Comparison of ENCODE assay signal across 8 mouse cellular contexts in genomic region chr14:54926401-54927158, GRCm38 (mm10). TPM values are rescaled to one million over a fixed set of nuclear protein-coding genes. Genes with fewer than 3 reads are reported as not detected.
A peak's percentile ranks its signal among the peaks of the same experiment; 100 is the strongest.
DNase-seq lines count a peak whose midpoint lies in the region; ATAC-seq and TF ChIP-seq lines count a peak whose summit lies in the region.

No protein-coding gene starts in this region.

- peak; percentile 61 for ATAC-seq in hindbrain, embryonic 15.5 days (ENCODE audit: low FRiP score, low read depth)
- ATAC-seq in liver, embryonic 16.5 days (ENCODE audit: low read depth), result no peak

- no peak for TF ChIP-seq CTCF in olfactory bulb, adult 2 months (IDR thresholded peaks at IDR 0.05; ENCODE audit: insufficient read depth, low read depth, low read length)

- H3K4me1 ChIP-seq in brown adipose tissue, adult 24 weeks (ENCODE audit: control insufficient read depth, insufficient read depth, insufficient read length, low read length), result no peaks in the 10 kb centered on the region
- H3K4me1 ChIP-seq in hindbrain, embryonic 15.5 days (replicated peaks), result peaks cover 43% of the 10 kb centered on the region
- H3K4me1 ChIP-seq in liver, embryonic 16.5 days (ENCODE audit: control insufficient read depth, low read depth, low read length), result peaks cover 5% of the 10 kb centered on the region; the same call in 1 of the 2 replicates
- H3K4me1 ChIP-seq in olfactory bulb, adult 2 months (ENCODE audit: control insufficient read depth, insufficient read depth, low read length), result peaks cover 45% of the 10 kb centered on the region

- peak overlapping the region; percentile 96 for H3K4me2 ChIP-seq in hindbrain, embryonic 15.5 days
- peak overlapping the region; percentile 45 for H3K4me2 ChIP-seq in liver, embryonic 16.5 days (ENCODE audit: low read depth, low read length)

- H3K9me3 ChIP-seq in hindbrain, embryonic 15.5 days, result no peaks in the 10 kb centered on the region
- no peaks in the 10 kb centered on the region for H3K9me3 ChIP-seq in liver, embryonic 16.5 days (replicated peaks; ENCODE audit: control insufficient read depth, low read length)

- H3K27me3 ChIP-seq in hindbrain, embryonic 15.5 days, result no peaks in the 10 kb centered on the region
- H3K27me3 ChIP-seq in liver, embryonic 16.5 days (ENCODE audit: control insufficient read depth, insufficient read depth, low read depth, low read length), result peaks cover 56% of the 10 kb centered on the region

- H3K36me3 ChIP-seq in hindbrain, embryonic 15.5 days, result no peaks in the 10 kb centered on the region
- H3K36me3 ChIP-seq in liver, embryonic 16.5 days (ENCODE audit: control insufficient read depth, insufficient read depth), result no peaks in the 10 kb centered on the region

- 0 out of 2 replicates have a peak overlapping the region, but pooled peaks have one; percentile 12 for H3K27ac ChIP-seq in brown adipose tissue, adult 24 weeks (replicated peaks; ENCODE audit: low read depth, low read length)
- peak overlapping the region; percentile 89 for H3K27ac ChIP-seq in hindbrain, embryonic 15.5 days (replicated peaks)
- H3K27ac ChIP-seq in liver, embryonic 16.5 days (ENCODE audit: low read length), result no peak overlapping the region
- H3K27ac ChIP-seq in olfactory bulb, adult 2 months (ENCODE audit: insufficient read depth, low read depth, low read length), result peak overlapping the region; percentile 67; the same call in 1 of the 2 replicates

- under 1% methylated on average over 52 of the region's 58 CpGs for WGBS in hindbrain, embryonic 15.5 days
- WGBS in liver, embryonic 16.5 days (ENCODE audit: insufficient replicate concordance), result under 1% methylated on average over 42 of the region's 58 CpGs
- 2% methylated on average over 51 of the region's 58 CpGs for WGBS in olfactory bulb, adult 2 months

- peak overlapping the region; percentile 57 for H3K4me3 ChIP-seq in brown adipose tissue, adult 24 weeks (ENCODE audit: insufficient read depth, low read depth, low read length)
- peak overlapping the region; percentile 58 for H3K4me3 ChIP-seq in hindbrain, embryonic 15.5 days
- peak overlapping the region; percentile 31 for H3K4me3 ChIP-seq in liver, embryonic 16.5 days (ENCODE audit: low read depth, low read length)
- H3K4me3 ChIP-seq in olfactory bulb, adult 2 months (ENCODE audit: insufficient read depth, low read depth, low read length), result peak overlapping the region; percentile 52

- peak overlapping the region; percentile 74 for H3K9ac ChIP-seq in hindbrain, embryonic 15.5 days
- 0 out of 2 replicates have a peak overlapping the region, but pooled peaks have one; percentile 5 for H3K9ac ChIP-seq in liver, embryonic 16.5 days (ENCODE audit: low read depth, low read length)

- 0 out of 2 replicates have a peak, but pooled peaks have one; percentile 20 for TF ChIP-seq POLR2A in olfactory bulb, adult 2 months (IDR thresholded peaks at IDR 0.05; ENCODE audit: insufficient read depth, low read depth, low read length)

- DNase-seq in cerebellum, postnatal 25 days, result peak; percentile 33 to 34
- DNase-seq in cerebellum, adult 9-10 months, result no peak
- DNase-seq in gastrocnemius, postnatal 10 days, result peak; percentile 75
- no peak for DNase-seq in spleen, postnatal 10 days (ENCODE audit: low spot score in 2 of 2)

RNA-seq across cellular contexts. Expression of gene Efs, which starts 0.7 kb away (rescaled TPM):
- 2.6 and 3.4 TPM in 2 replicates for polyA plus RNA-seq in brown adipose tissue, adult 24 weeks (2012; ENCODE audit: insufficient read depth, insufficient read length, missing spikeins)
- 10 to 100 TPM; 12.6 to 16.0 TPM for total RNA-seq in gastrocnemius, postnatal 10 days (2021)
- polyA plus RNA-seq in hindbrain, embryonic 15.5 days (2015; fragmentation: Nextera tagmentation; extraction: Ambion mirVana), result 16.3 and 17.2 TPM in 2 replicates
- 0.26 and 0.42 TPM in 2 replicates for polyA plus RNA-seq in liver, embryonic 16.5 days (2015; fragmentation: Nextera tagmentation; extraction: Ambion mirVana)
- polyA plus RNA-seq in olfactory bulb, adult 2 months (2012; ENCODE audit: insufficient read depth, insufficient read length, low replicate concordance, missing spikeins), result not detected in 2 replicates

RNA-seq across cellular contexts. Expression of gene Il25, which starts 5.9 kb away (rescaled TPM):
- not detected in 2 replicates for polyA plus RNA-seq in brown adipose tissue, adult 24 weeks (2012; ENCODE audit: insufficient read depth, insufficient read length, missing spikeins)
- not detected for total RNA-seq in gastrocnemius, postnatal 10 days (2021)
- 0.70 and 0.90 TPM in 2 replicates for polyA plus RNA-seq in hindbrain, embryonic 15.5 days (2015; fragmentation: Nextera tagmentation; extraction: Ambion mirVana)
- not detected in 2 replicates for polyA plus RNA-seq in liver, embryonic 16.5 days (2015; fragmentation: Nextera tagmentation; extraction: Ambion mirVana)
- not detected in 2 replicates for polyA plus RNA-seq in olfactory bulb, adult 2 months (2012; ENCODE audit: insufficient read depth, insufficient read length, low replicate concordance, missing spikeins)

RNA-seq across cellular contexts. Expression of gene Cmtm5, which starts 9.5 kb away (rescaled TPM):
- polyA plus RNA-seq in brown adipose tissue, adult 24 weeks (2012; ENCODE audit: insufficient read depth, insufficient read length, missing spikeins), result 1.8 and 3.3 TPM in 2 replicates
- 1 to 10 TPM; 1.6 to 3.3 TPM for total RNA-seq in gastrocnemius, postnatal 10 days (2021)
- 12.8 and 14.7 TPM in 2 replicates for polyA plus RNA-seq in hindbrain, embryonic 15.5 days (2015; fragmentation: Nextera tagmentation; extraction: Ambion mirVana)
- polyA plus RNA-seq in liver, embryonic 16.5 days (2015; fragmentation: Nextera tagmentation; extraction: Ambion mirVana), result 0.20 TPM in 1 of 2 replicates, not detected in the other
- polyA plus RNA-seq in olfactory bulb, adult 2 months (2012; ENCODE audit: insufficient read depth, insufficient read length, low replicate concordance, missing spikeins), result not detected in 2 replicates

RNA-seq across cellular contexts. Expression of gene Slc22a17, which starts 13.6 kb away (rescaled TPM):
- 4.9 and 6.6 TPM in 2 replicates for polyA plus RNA-seq in brown adipose tissue, adult 24 weeks (2012; ENCODE audit: insufficient read depth, insufficient read length, missing spikeins)
- total RNA-seq in gastrocnemius, postnatal 10 days (2021), result 10 to 100 TPM; 11.8 to 13.9 TPM
- 250 and 277 TPM in 2 replicates for polyA plus RNA-seq in hindbrain, embryonic 15.5 days (2015; fragmentation: Nextera tagmentation; extraction: Ambion mirVana)
- polyA plus RNA-seq in liver, embryonic 16.5 days (2015; fragmentation: Nextera tagmentation; extraction: Ambion mirVana), result 1.3 and 1.5 TPM in 2 replicates
- polyA plus RNA-seq in olfactory bulb, adult 2 months (2012; ENCODE audit: insufficient read depth, insufficient read length, low replicate concordance, missing spikeins), result 220 TPM in 1 of 2 replicates, not detected in the other

RNA-seq across cellular contexts. Expression of gene Pabpn1, which starts 34.3 kb away (rescaled TPM):
- 75.5 and 89.7 TPM in 2 replicates for polyA plus RNA-seq in brown adipose tissue, adult 24 weeks (2012; ENCODE audit: insufficient read depth, insufficient read length, missing spikeins)
- total RNA-seq in gastrocnemius, postnatal 10 days (2021), result 10 to 100 TPM; 80.2 to 99.9 TPM
- 161 and 162 TPM in 2 replicates for polyA plus RNA-seq in hindbrain, embryonic 15.5 days (2015; fragmentation: Nextera tagmentation; extraction: Ambion mirVana)
- 30.1 and 32.0 TPM in 2 replicates for polyA plus RNA-seq in liver, embryonic 16.5 days (2015; fragmentation: Nextera tagmentation; extraction: Ambion mirVana)
- polyA plus RNA-seq in olfactory bulb, adult 2 months (2012; ENCODE audit: insufficient read depth, insufficient read length, low replicate concordance, missing spikeins), result not detected in 2 replicates

Comparison
In these comparisons a context has a peak if more than half of its experiments do, and no peak if none do; other contexts are left out.
1. DNase-seq: peak in cerebellum, postnatal 25 days (2 of 2) and gastrocnemius, postnatal 10 days (single experiment); none in cerebellum, adult 9-10 months (single experiment) and spleen, postnatal 10 days (0 of 2).
2. Peak in every context shown above with its lines, with median percentiles within 50 percentile points of each other: H3K4me3 ChIP-seq.